Mouse (Mus musculus) heart, embryonic 12.5 days (tissue): ENCODE results near the gene Kcnj3. TPM values are rescaled to one million over a fixed set of nuclear protein-coding genes. Genes with fewer than 3 reads are reported as not detected.

Source experiments
- ATAC-seq: fragments of 200-750 bp; cut with Nextera tagmentation; 2 replicates; pipeline ENCODE4 v1.8.0; 2017; ENCODE audit warnings: moderate TSS enrichment, moderate library complexity; ENCODE audit not compliant: insufficient number of reproducible peaks, low FRiP score
- H3K27ac ChIP-seq: fragments of 300-500 bp; sonication (generic); 2 replicates; pipeline ENCODE4 v1.5.1; 2016; ENCODE audit warnings: mild to moderate bottlenecking, moderate library complexity; ENCODE audit not compliant: poor library complexity, severe bottlenecking
- H3K27me3 ChIP-seq: fragments of 300-500 bp; sonication (generic); replicated peaks from 2 replicates; pipeline ENCODE4 v1.6.1; 2016; ENCODE audit warnings: mild to moderate bottlenecking, moderate library complexity
- H3K36me3 ChIP-seq: fragments of 300-500 bp; sonication (generic); 2 replicates; pipeline ENCODE4 v1.6.1; 2016; ENCODE audit warnings: mild to moderate bottlenecking, moderate library complexity
- H3K4me1 ChIP-seq: fragments of 300-500 bp; sonication (generic); replicated peaks from 2 replicates; pipeline ENCODE4 v1.6.1; 2016; ENCODE audit warnings: mild to moderate bottlenecking
- H3K4me2 ChIP-seq: fragments of 300-500 bp; sonication (generic); 2 replicates; pipeline ENCODE4 v1.6.1; 2016; ENCODE audit warnings: mild to moderate bottlenecking, moderate library complexity
- H3K4me3 ChIP-seq: fragments of 300-500 bp; sonication (generic); 2 replicates; pipeline ENCODE4 v1.5.1; 2016; ENCODE audit warnings: mild to moderate bottlenecking
- H3K9ac ChIP-seq: fragments of 300-500 bp; sonication (generic); 2 replicates; pipeline ENCODE4 v1.6.1; 2016; ENCODE audit warnings: mild to moderate bottlenecking, moderate library complexity
- H3K9me3 ChIP-seq: fragments of 300-500 bp; sonication (generic); replicated peaks from 2 replicates; pipeline ENCODE4 v1.6.1; 2016; ENCODE audit warnings: mild to moderate bottlenecking, moderate library complexity
- WGBS: fragments of 180-500 bp; shearing (Covaris S2); methylation state at CpG from one replicate; pipeline ENCODE4 v1.1.7; 2016; 5-methylcytosine and 5-hydroxymethylcytosine counted together
- polyA plus RNA-seq: library from polyadenylated mRNA; unstranded; fragments of >200 nt; fragmentation: Nextera tagmentation; extraction: Ambion mirVana; gene quantifications from 2 replicates; pipeline ENCODE4 v1.2.1, GENCODE M21; 2016

The Kcnj3 gene
- polyA plus RNA-seq: 6.3 and 7.0 TPM in 2 replicates

DNA sequence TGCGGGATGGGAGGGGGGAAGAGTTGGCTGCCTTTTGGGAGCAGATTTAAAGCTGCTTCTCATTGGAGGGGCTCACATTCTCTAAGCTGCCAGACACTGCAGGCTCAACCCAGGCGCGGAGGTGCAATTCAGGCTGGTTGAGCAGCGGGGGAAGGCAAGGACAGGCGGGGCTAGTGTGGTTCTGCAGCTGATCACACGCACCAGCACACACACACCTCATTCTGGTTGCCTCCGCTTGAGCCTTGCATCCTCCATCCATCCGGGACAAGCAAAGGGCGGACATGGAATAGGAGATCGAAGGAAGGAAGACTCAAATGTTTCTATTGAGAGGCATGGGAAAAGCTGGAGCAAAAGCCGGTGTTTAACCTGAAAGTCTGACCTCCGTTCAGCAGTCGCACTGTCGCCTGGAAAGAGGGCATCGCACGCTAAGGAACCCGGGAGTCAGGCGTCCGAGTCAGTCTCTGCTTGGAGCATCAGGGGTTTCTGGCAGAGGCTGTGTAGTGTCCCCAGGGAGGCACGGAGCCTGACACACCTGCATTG, at the start of gene Kcnj3:
Kcnj3 (plus strand) TSS at position 250 of the 540 bp plus-strand sequence.
- no peaks in the 10 kb centered on the region for H3K9me3 ChIP-seq
- H3K4me3 ChIP-seq: peak within 1 kb of the TSS; percentile 64
- peaks cover 12% of the 10 kb centered on the region; the same call in 1 of the 2 replicates for H3K4me1 ChIP-seq
- no peaks in the 10 kb centered on the region for H3K36me3 ChIP-seq
- peak; percentile 43; the same call in 1 of the 2 replicates for ATAC-seq
- peak within 1 kb of the TSS; percentile 87 for H3K4me2 ChIP-seq
- peak within 1 kb of the TSS; percentile 14; the same call in 1 of the 2 replicates for H3K27ac ChIP-seq
- H3K9ac ChIP-seq: peak within 1 kb of the TSS; percentile 73
- H3K27me3 ChIP-seq: peaks cover 9% of the 10 kb centered on the region; the same call in 1 of the 2 replicates
- WGBS: under 1% methylated on average over 20 of the region's 20 CpGs

- Histone ChIP-seq H3K4me2 (no peak overlapping the region), H3K9me3 (no peaks in the 10 kb centered on the region), H3K9ac (no peak overlapping the region), H3K4me3 (no peak overlapping the region), H3K27ac (no peak overlapping the region), H3K27me3 (no peaks in the 10 kb centered on the region), H3K4me1 (no peaks in the 10 kb centered on the region), H3K36me3 (no peaks in the 10 kb centered on the region)
- ATAC-seq: no peak
- WGBS: 71% methylated on average over 3 of the region's 3 CpGs
These were observed 45.3 kb upstream of the Kcnj3 start for GRCm38 (mm10) chr2:55390330-55390989.

GRCm38 (mm10) chr2:55405307-55405706, 30.5 kb upstream of the Kcnj3 start:
- Histone ChIP-seq H3K9me3 (no peaks in the 10 kb centered on the region), H3K4me1 (no peaks in the 10 kb centered on the region), H3K9ac (no peak overlapping the region), H3K4me2 (no peak overlapping the region), H3K36me3 (no peaks in the 10 kb centered on the region), H3K4me3 (no peak overlapping the region), H3K27me3 (no peaks in the 10 kb centered on the region), H3K27ac (no peak overlapping the region)
- WGBS: 80% methylated on average over 1 of the region's 1 CpGs
- no peak for ATAC-seq

DNA sequence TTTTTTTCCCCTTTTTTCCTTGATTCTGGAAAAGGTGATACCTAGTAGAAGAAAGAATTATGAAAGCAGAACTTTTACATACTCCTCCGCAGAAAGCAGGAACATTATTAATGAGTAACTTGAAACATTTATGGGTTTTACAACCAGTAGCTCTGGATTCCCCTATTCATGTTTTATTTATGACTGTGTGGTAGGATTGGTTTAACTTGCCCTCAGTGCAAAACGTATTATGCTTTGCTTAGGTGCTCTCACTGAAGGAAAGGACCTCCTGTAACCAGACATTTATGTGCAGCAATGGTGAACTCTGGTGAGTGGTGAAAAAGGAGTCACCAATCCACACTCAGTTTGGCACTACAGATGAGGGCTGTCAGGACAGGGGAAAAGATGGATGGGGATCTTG, 8.1 kb upstream of the Kcnj3 start:
- Histone ChIP-seq H3K4me3 (no peak overlapping the region), H3K27me3 (no peaks in the 10 kb centered on the region), H3K4me2 (no peak overlapping the region), H3K9me3 (no peaks in the 10 kb centered on the region), H3K4me1 (peaks cover 7% of the 10 kb centered on the region; the same call in 1 of the 2 replicates), H3K36me3 (no peaks in the 10 kb centered on the region), H3K9ac (no peak overlapping the region), H3K27ac (no peak overlapping the region)
- no peak for ATAC-seq
- WGBS: 74% methylated on average over 2 of the region's 2 CpGs

GRCm38 (mm10) chr2:55432104-55432503, 3.7 kb upstream of the Kcnj3 start:
- Histone ChIP-seq H3K9ac (no peak overlapping the region), H3K27me3 (no peaks in the 10 kb centered on the region), H3K4me2 (no peak overlapping the region), H3K27ac (peak overlapping the region; percentile 48), H3K4me3 (no peak overlapping the region), H3K9me3 (no peaks in the 10 kb centered on the region), H3K36me3 (no peaks in the 10 kb centered on the region), H3K4me1 (peaks cover 12% of the 10 kb centered on the region; the same call in 1 of the 2 replicates)
- ATAC-seq: no peak
- WGBS: 37% methylated on average over 4 of the region's 4 CpGs

DNA sequence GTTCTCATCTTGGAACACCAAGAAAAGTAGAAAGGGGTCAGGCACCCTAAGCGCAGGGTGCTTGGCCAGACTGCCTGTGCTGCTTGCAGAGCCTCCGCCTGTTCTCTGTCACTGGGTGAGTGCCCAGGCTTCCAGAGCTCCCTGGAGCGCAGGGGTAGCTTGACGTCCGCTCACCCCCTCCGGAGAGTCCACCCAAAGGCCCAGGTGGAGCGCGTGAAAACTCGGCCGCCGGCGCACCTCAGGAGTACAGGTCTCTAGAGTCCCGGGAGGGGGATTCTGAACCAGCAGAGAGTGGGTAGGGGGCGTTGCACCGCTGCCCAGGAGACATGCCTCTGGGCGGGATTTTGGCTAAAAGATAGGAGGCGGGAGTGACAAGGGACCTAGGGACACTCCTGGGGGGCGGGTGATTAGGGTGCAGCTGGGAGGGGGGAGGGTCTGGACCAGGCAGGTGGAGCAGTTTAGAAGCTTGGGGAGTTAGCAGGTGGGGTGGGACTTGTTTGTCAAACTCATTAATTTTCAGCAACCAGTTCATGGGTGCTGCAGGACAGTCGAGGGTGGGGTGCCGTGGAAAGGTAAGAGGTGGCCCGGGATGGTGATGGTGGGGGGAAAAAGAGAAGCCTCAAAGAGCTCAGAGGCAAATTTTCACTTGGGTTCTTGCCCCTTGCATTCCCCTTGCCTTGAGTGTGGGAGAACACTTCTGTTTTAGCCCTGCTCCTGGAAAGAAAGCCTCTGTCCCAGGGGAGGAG, 664 bp downstream of the Kcnj3 start:
- WGBS: under 1% methylated on average over 21 of the region's 21 CpGs
- H3K9ac ChIP-seq: peak overlapping the region; percentile 73
- no peaks in the 10 kb centered on the region for H3K9me3 ChIP-seq
- ATAC-seq: peak; percentile 73
- peak overlapping the region; percentile 14; the same call in 1 of the 2 replicates for H3K27ac ChIP-seq
- H3K4me3 ChIP-seq: peak overlapping the region; percentile 64
- H3K4me1 ChIP-seq: peaks cover 10% of the 10 kb centered on the region; the same call in 1 of the 2 replicates
- peak overlapping the region; percentile 87 for H3K4me2 ChIP-seq
- no peaks in the 10 kb centered on the region for H3K36me3 ChIP-seq
- peaks cover 9% of the 10 kb centered on the region; the same call in 1 of the 2 replicates for H3K27me3 ChIP-seq

DNA sequence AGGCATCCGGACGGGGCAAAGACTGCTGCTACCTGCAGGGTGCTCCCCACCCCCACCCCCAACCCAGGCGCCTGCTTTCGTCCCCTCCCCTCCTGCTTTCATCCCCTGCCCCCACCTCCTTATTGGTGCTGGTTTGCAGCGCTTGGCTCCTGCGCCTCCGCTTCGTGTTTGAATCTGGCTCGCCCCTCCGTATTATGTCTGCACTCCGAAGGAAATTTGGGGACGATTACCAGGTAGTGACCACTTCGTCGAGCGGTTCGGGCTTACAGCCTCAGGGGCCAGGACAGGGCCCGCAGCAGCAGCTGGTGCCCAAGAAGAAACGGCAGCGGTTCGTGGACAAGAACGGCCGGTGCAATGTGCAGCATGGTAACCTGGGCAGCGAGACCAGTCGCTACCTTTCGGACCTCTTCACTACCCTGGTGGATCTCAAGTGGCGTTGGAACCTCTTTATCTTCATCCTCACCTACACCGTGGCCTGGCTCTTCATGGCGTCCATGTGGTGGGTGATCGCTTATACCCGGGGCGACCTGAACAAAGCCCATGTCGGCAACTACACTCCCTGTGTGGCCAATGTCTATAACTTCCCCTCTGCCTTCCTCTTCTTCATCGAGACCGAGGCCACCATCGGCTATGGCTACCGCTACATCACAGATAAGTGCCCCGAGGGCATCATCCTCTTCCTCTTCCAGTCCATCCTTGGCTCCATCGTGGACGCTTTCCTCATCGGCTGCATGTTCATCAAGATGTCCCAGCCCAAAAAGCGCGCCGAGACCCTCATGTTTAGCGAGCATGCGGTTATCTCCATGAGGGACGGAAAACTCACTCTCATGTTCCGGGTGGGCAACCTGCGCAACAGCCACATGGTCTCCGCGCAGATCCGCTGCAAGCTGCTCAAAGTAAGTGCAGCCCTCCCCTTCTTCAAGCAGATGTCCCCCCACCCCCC, 1.5 kb downstream of the Kcnj3 start:
- WGBS: 1% methylated on average over 51 of the region's 51 CpGs
- ATAC-seq: no peak
- H3K36me3 ChIP-seq: no peaks in the 10 kb centered on the region
- peak overlapping the region; percentile 14; the same call in 1 of the 2 replicates for H3K27ac ChIP-seq
- peak overlapping the region; percentile 64 for H3K4me3 ChIP-seq
- peak overlapping the region; percentile 73 for H3K9ac ChIP-seq
- H3K4me1 ChIP-seq: 0 out of 2 replicates have a peak, but pooled peaks cover 5% of the 10 kb centered on the region
- H3K9me3 ChIP-seq: no peaks in the 10 kb centered on the region
- H3K27me3 ChIP-seq: peaks cover 9% of the 10 kb centered on the region; the same call in 1 of the 2 replicates
- peak overlapping the region; percentile 87 for H3K4me2 ChIP-seq

DNA sequence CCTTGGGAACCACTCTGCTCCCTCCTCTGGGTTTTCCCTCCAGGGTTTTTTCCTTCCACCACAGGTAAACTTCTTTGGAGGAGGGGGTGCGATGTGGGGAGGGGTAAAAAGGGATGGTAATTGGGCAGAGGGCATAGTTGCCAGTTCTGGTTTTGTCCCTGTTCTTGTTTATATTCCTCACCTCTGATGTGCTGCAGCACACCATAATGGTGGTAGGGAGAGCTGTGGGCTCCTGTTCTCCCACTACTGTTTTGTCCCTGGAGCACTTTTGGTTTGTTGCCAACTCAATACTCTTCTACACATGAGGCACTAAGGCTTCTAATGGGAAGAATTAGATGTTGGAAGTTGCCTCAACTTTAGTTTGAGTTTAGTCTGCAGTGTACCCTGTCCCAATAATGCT, 2.2 kb downstream of the Kcnj3 start:
- WGBS: 0% methylated on average over 1 of the region's 1 CpGs
- ATAC-seq: no peak

GRCm38 (mm10) chr2:55439211-55439610, 3.4 kb downstream of the Kcnj3 start:
- peaks cover 9% of the 10 kb centered on the region; the same call in 1 of the 2 replicates for H3K27me3 ChIP-seq
- no peak overlapping the region for H3K4me2 ChIP-seq
- no peak overlapping the region for H3K4me3 ChIP-seq
- H3K9ac ChIP-seq: no peak overlapping the region
- H3K27ac ChIP-seq: no peak overlapping the region
- H3K4me1 ChIP-seq: 0 out of 2 replicates have a peak, but pooled peaks cover 5% of the 10 kb centered on the region
- no peaks in the 10 kb centered on the region for H3K9me3 ChIP-seq
- no peaks in the 10 kb centered on the region for H3K36me3 ChIP-seq
- no peak for ATAC-seq

More for the DNA sequence above, 2.2 kb downstream of the Kcnj3 start:
- H3K4me3 ChIP-seq: peak overlapping the region; percentile 64
- H3K9me3 ChIP-seq: no peaks in the 10 kb centered on the region
- H3K4me2 ChIP-seq: peak overlapping the region; percentile 87
- peaks cover 9% of the 10 kb centered on the region; the same call in 1 of the 2 replicates for H3K27me3 ChIP-seq
- H3K36me3 ChIP-seq: no peaks in the 10 kb centered on the region
- H3K9ac ChIP-seq: peak overlapping the region; percentile 73
- 0 out of 2 replicates have a peak, but pooled peaks cover 5% of the 10 kb centered on the region for H3K4me1 ChIP-seq
- no peak overlapping the region for H3K27ac ChIP-seq

DNA sequence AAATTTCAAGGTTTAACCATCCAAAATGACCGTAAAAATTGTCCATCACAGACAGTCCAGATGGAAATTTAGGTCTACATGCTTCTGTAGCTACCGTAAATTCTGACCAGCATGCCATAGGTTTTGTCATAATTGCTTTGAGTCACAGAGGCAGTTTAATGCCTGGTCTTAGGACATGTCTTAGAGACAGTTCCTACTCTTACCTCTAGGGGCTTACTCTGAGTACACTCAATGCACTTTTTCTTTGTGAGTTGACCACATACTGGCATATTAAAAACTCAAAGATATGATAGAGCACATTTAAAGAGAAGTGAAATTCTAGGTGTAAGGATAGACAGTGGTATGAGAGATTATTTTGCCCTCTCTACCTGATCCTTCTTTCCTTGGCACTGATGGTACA, 6.2 kb downstream of the Kcnj3 start:
- Histone ChIP-seq H3K4me2 (no peak overlapping the region), H3K27me3 (peaks cover 9% of the 10 kb centered on the region; the same call in 1 of the 2 replicates), H3K9me3 (no peaks in the 10 kb centered on the region), H3K4me1 (no peaks in the 10 kb centered on the region), H3K4me3 (no peak overlapping the region), H3K27ac (no peak overlapping the region), H3K9ac (no peak overlapping the region), H3K36me3 (no peaks in the 10 kb centered on the region)
- ATAC-seq: no peak
- 76% methylated on average over 2 of the region's 2 CpGs for WGBS
